Mouse (Mus musculus) embryonic stem cell, embryonic (primary cell): ENCODE data around the gene Vmn2r1.

Source experiments
- CTCF ChIA-PET, 4 experiments: fragments of 300-600 bp in 2 of 4; fragments of 350-600 bp in 2 of 4; sonication (Branson Sonifier 250); formaldehyde crosslinking; loops; one replicate each; lab custom pipeline; 2022; ENCODE audit warnings: inconsistent platforms in 2 of 4; lab: Charles Lee
- POLR2A ChIA-PET, 4 experiments: fragments of 300-600 bp in 2 of 4; fragments of 350-600 bp in 2 of 4; sonication (Branson Sonifier 250); formaldehyde crosslinking; loops; one replicate each; lab custom pipeline; 2022; ENCODE audit warnings: antibody characterized with exemption in 4 of 4, inconsistent platforms in 1 of 4; lab: Charles Lee

Vmn2r1 gene

GRCm38 (mm10) chr3:64081247-64081646 is at the start of gene Vmn2r1:
Gene Vmn2r1 (plus strand): TSS chr3:64081547.
- ChIA-PET CTCF (no interaction called here), POLR2A (no interaction called here)

GRCm38 (mm10) chr3:64038136-64038841 is 43.1 kb upstream of the Vmn2r1 start:
- POLR2A ChIA-PET, result no interaction called here
- CTCF ChIA-PET, result no interaction called here

- POLR2A ChIA-PET, result interaction anchor here in 2 of 4 experiments (0.5 to 1.2 kb wide), 3 partner anchors 20 to 528 kb away, joined by 3 to 4 read pairs (median 3); partner anchors contain the start of gene Gmps (in 1 of the 2)
- CTCF ChIA-PET, result interaction anchor here (0.6 to 2.7 kb wide), 19 partner anchors 12 to 1976 kb away, joined by 3 to 9 read pairs (median 4); partner anchors contain the start of gene E130311K13Rik (in 1 of the 4)
Observed at GRCm38 (mm10) chr3:64039818-64040784, 41.2 kb upstream of the Vmn2r1 start.

GRCm38 (mm10) chr3:64112707-64113106 is 31.4 kb downstream of the Vmn2r1 start:
- CTCF ChIA-PET, result no interaction called here
- POLR2A ChIA-PET, result no interaction called here

- POLR2A ChIA-PET, result no interaction called here
- CTCF ChIA-PET, result no interaction called here
Observed at GRCm38 (mm10) chr3:64113352-64114046, 32.2 kb downstream of the Vmn2r1 start.

GRCm38 (mm10) chr3:64141878-64142508 is 60.6 kb downstream of the Vmn2r1 start, which contains the start of gene Vmn2r2:
Gene Vmn2r2 (minus strand): TSS chr3:64141928.
- ChIA-PET CTCF (no interaction called here), POLR2A (no interaction called here)
